Mouse (Mus musculus) embryonic facial prominence, embryonic 11.5 days (tissue): ENCODE measurements around the gene Ccdc185. TPM values are rescaled to one million over a fixed set of nuclear protein-coding genes. Genes with fewer than 3 reads are reported as not detected.

Experiments
- ATAC-seq: fragments of 200-750 bp; cut with Nextera tagmentation; replicated peaks from 2 replicates; pipeline ENCODE4 v1.8.0; 2017; ENCODE audit warnings: low read depth; ENCODE audit not compliant: insufficient number of reproducible peaks, low FRiP score, low TSS enrichment
- DNase-seq: peaks from one replicate; pipeline ENCODE4 v3.0.0-alpha.2; 2015; ENCODE audit warnings: low spot score
- H3K27ac ChIP-seq: fragments of 300-500 bp; sonication (generic); replicated peaks from 2 replicates; pipeline ENCODE4 v1.5.1; 2014; ENCODE audit warnings: mild to moderate bottlenecking, low read depth, low read length, control low read depth
- H3K27me3 ChIP-seq: fragments of 300-500 bp; sonication (generic); 2 replicates; pipeline ENCODE4 v1.6.1; 2014; ENCODE audit warnings: mild to moderate bottlenecking, low read length, moderate library complexity, mixed read lengths; ENCODE audit not compliant: control insufficient read depth, insufficient read depth
- H3K36me3 ChIP-seq: fragments of 300-500 bp; sonication (generic); replicated peaks from 2 replicates; pipeline ENCODE4 v1.6.1; 2014; ENCODE audit warnings: low read depth, mild to moderate bottlenecking, low read length, moderate library complexity, mixed read lengths; ENCODE audit not compliant: control insufficient read depth, insufficient read depth
- H3K4me1 ChIP-seq: fragments of 300-500 bp; sonication (generic); 2 replicates; pipeline ENCODE4 v1.6.1; 2014; ENCODE audit warnings: low read length, mixed read lengths; ENCODE audit not compliant: control insufficient read depth, insufficient read depth
- H3K4me2 ChIP-seq: fragments of 300-500 bp; sonication (generic); 2 replicates; pipeline ENCODE4 v1.6.1; 2014; ENCODE audit warnings: low read depth, mild to moderate bottlenecking, control low read depth, low read length, moderate library complexity
- H3K4me3 ChIP-seq: fragments of 300-500 bp; sonication (generic); 2 replicates; pipeline ENCODE4 v1.5.1; 2014; ENCODE audit warnings: low read depth, low read length, control low read depth
- H3K9ac ChIP-seq: fragments of 300-500 bp; sonication (generic); replicated peaks from 2 replicates; pipeline ENCODE4 v1.6.1; 2014; ENCODE audit warnings: mild to moderate bottlenecking, control low read depth, low read length
- H3K9me3 ChIP-seq: fragments of 300-500 bp; sonication (generic); replicated peaks from 2 replicates; pipeline ENCODE4 v1.6.1; 2016; ENCODE audit warnings: mild to moderate bottlenecking, low read length, inconsistent platforms, mixed read lengths; ENCODE audit not compliant: control insufficient read depth
- WGBS: fragments of 180-500 bp; shearing (Covaris S2); extraction: QIAGEN DNeasy Blood & Tissue Kit; methylation state at CpG from one replicate; pipeline ENCODE4 v1.1.7; 2014; 5-methylcytosine and 5-hydroxymethylcytosine counted together
- polyA plus RNA-seq: library from polyadenylated mRNA; unstranded; fragments of >200 nt; fragmentation: Nextera tagmentation; extraction: Ambion mirVana; gene quantifications from 2 replicates; pipeline ENCODE4 v1.2.1, GENCODE M21; 2014

Ccdc185 gene
- polyA plus RNA-seq, 1 experiment from 2014 or later, result not detected

- DNase-seq (no peak), ATAC-seq (no peak)
- WGBS, result 58% methylated on average over 4 of the region's 4 CpGs
Measured at GRCm38 (mm10) chr1:182735891-182736290, 13.1 kb downstream of the Ccdc185 start.

DNA sequence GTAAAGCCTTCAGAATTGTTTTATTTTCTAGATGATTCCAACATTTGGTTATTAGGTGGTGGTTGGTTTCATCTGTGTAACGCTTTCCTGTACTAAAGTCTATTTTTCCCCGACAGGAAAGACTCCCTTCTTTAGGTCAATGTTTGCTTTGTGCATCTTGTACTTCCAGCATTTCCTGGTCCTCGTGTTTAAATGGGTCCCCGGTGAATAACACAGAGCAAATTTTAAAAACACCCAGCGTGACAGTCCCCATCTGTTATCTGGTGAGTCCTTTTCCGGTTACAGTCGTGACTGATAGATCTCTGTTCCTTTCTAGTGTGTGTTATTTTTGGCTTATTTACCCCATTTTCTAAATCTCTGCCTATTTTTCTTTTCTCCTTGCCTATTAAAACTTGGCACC is 16.3 kb downstream of the Ccdc185 start:
- H3K9me3 ChIP-seq, result no peaks in the 10 kb centered on the region
- H3K9ac ChIP-seq, result no peak overlapping the region
- DNase-seq (no peak), ATAC-seq (no peak)
- 54% methylated on average over 7 of the region's 7 CpGs for WGBS
- H3K27me3 ChIP-seq, result no peaks in the 10 kb centered on the region
- H3K4me1 ChIP-seq, result no peaks in the 10 kb centered on the region
- H3K4me3 ChIP-seq, result no peak overlapping the region
- H3K4me2 ChIP-seq, result no peak overlapping the region
- H3K27ac ChIP-seq, result no peak overlapping the region
- H3K36me3 ChIP-seq, result no peaks in the 10 kb centered on the region

More at GRCm38 (mm10) chr1:182735891-182736290, 13.1 kb downstream of the Ccdc185 start:
- H3K4me2 ChIP-seq, result no peak overlapping the region
- no peak overlapping the region for H3K4me3 ChIP-seq
- H3K4me1 ChIP-seq, result no peaks in the 10 kb centered on the region
- no peak overlapping the region for H3K9ac ChIP-seq
- H3K27ac ChIP-seq, result no peak overlapping the region
- no peaks in the 10 kb centered on the region for H3K27me3 ChIP-seq
- no peaks in the 10 kb centered on the region for H3K36me3 ChIP-seq
- H3K9me3 ChIP-seq, result no peaks in the 10 kb centered on the region

DNA sequence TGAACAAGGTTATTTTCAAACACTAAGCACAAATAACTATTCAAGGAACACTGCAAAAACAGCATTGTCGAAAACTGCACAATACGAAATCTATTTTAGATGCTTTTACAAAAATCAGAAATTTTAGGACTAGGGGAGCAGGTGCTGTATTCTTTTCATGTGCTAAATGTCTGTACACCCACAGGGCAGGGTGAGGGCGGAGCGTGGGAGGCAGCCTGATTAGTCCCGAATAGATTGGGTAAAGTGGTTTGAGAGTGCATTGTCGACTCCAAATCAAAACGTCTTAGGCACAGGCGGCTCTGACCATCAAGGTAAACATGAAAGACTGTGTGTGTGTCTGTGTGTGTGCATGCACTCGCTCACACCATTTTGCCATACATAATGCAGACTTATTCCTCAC is 20.0 kb downstream of the Ccdc185 start:
- WGBS, result 80% methylated on average over 9 of the region's 9 CpGs
- DNase-seq (no peak), ATAC-seq (no peak)
- H3K27ac ChIP-seq, result no peak overlapping the region
- no peaks in the 10 kb centered on the region for H3K36me3 ChIP-seq
- no peaks in the 10 kb centered on the region for H3K9me3 ChIP-seq
- H3K9ac ChIP-seq, result no peak overlapping the region
- H3K27me3 ChIP-seq, result no peaks in the 10 kb centered on the region
- no peak overlapping the region for H3K4me3 ChIP-seq
- no peaks in the 10 kb centered on the region for H3K4me1 ChIP-seq
- H3K4me2 ChIP-seq, result no peak overlapping the region

- no peak overlapping the region for H3K27ac ChIP-seq
- DNase-seq, result no peak
- 57% methylated on average over 12 of the region's 12 CpGs for WGBS
Measured at GRCm38 (mm10) chr1:182727541-182727940, 21.4 kb downstream of the Ccdc185 start.

GRCm38 (mm10) chr1:182714236-182714935 is 34.6 kb downstream of the Ccdc185 start:
- H3K27ac ChIP-seq, result no peak overlapping the region
- DNase-seq (no peak), ATAC-seq (no peak)
- no peaks in the 10 kb centered on the region for H3K9me3 ChIP-seq
- H3K36me3 ChIP-seq, result no peaks in the 10 kb centered on the region
- WGBS, result 64% methylated on average over 6 of the region's 6 CpGs
- no peak overlapping the region for H3K4me3 ChIP-seq
- no peak overlapping the region for H3K4me2 ChIP-seq
- H3K27me3 ChIP-seq, result no peaks in the 10 kb centered on the region
- H3K4me1 ChIP-seq, result no peaks in the 10 kb centered on the region
- no peak overlapping the region for H3K9ac ChIP-seq

More at GRCm38 (mm10) chr1:182727541-182727940, 21.4 kb downstream of the Ccdc185 start:
- H3K9me3 ChIP-seq, result no peaks in the 10 kb centered on the region
- no peaks in the 10 kb centered on the region for H3K4me1 ChIP-seq
- H3K4me3 ChIP-seq, result no peak overlapping the region
- H3K4me2 ChIP-seq, result no peak overlapping the region
- ATAC-seq, result no peak
- H3K36me3 ChIP-seq, result no peaks in the 10 kb centered on the region
- no peak overlapping the region for H3K9ac ChIP-seq
- H3K27me3 ChIP-seq, result no peaks in the 10 kb centered on the region

DNA sequence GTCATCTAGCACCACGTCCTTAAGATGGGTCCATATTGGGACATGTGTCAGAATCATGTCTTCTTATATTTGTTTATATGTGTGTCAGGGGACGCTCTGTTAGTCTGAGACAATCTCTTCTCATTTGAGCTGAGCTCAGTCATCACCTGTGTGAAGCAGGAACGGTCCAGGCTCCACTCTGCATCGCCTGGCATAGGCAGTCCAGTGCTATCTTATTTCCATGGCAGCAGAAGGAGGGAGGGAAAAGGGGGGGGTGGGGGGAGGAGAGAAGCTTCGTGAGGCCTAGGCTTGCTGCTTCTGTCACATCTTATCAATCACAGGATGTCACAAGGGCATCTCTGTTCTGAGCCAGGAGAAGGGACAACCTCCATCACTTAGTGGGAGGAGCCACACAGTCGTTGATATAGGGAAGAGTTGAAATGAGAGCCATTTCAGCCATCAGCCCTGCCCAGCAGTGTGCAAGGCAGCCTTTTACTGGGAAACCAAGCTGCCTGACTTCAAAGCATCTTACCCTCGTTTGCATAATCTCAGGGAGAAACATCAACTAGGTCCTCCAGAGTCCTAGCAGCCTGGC is 37.5 kb downstream of the Ccdc185 start:
- no peaks in the 10 kb centered on the region for H3K36me3 ChIP-seq
- no peak overlapping the region for H3K4me3 ChIP-seq
- DNase-seq, result no peak
- H3K9me3 ChIP-seq, result no peaks in the 10 kb centered on the region
- H3K4me2 ChIP-seq, result no peak overlapping the region
- H3K4me1 ChIP-seq, result no peaks in the 10 kb centered on the region
- no peaks in the 10 kb centered on the region for H3K27me3 ChIP-seq
- no peak overlapping the region for H3K27ac ChIP-seq
- no peak; the same call in 1 of the 2 replicates for ATAC-seq
- no peak overlapping the region for H3K9ac ChIP-seq
- 38% methylated on average over 7 of the region's 7 CpGs for WGBS

GRCm38 (mm10) chr1:182707459-182707858 is 41.5 kb downstream of the Ccdc185 start:
- no peaks in the 10 kb centered on the region for H3K36me3 ChIP-seq
- H3K9me3 ChIP-seq, result no peaks in the 10 kb centered on the region
- H3K4me2 ChIP-seq, result no peak overlapping the region
- no peak for DNase-seq
- H3K4me3 ChIP-seq, result no peak overlapping the region
- H3K9ac ChIP-seq, result no peak overlapping the region
- H3K4me1 ChIP-seq, result no peaks in the 10 kb centered on the region
- no peaks in the 10 kb centered on the region for H3K27me3 ChIP-seq
- WGBS, result 97% methylated on average over 4 of the region's 4 CpGs
- ATAC-seq, result no peak
- H3K27ac ChIP-seq, result no peak overlapping the region

- H3K9ac ChIP-seq, result no peak overlapping the region
- DNase-seq, result no peak
- no peaks in the 10 kb centered on the region for H3K9me3 ChIP-seq
- H3K4me1 ChIP-seq, result no peaks in the 10 kb centered on the region
- H3K27ac ChIP-seq, result no peak overlapping the region
- H3K36me3 ChIP-seq, result no peaks in the 10 kb centered on the region
- H3K4me3 ChIP-seq, result no peak overlapping the region
- 44% methylated on average over 2 of the region's 2 CpGs for WGBS
- no peak for ATAC-seq
- no peaks in the 10 kb centered on the region for H3K27me3 ChIP-seq
- H3K4me2 ChIP-seq, result no peak overlapping the region
Measured at GRCm38 (mm10) chr1:182704882-182705281, 44.1 kb downstream of the Ccdc185 start.
